Mouse (Mus musculus): ENCODE measurements around the gene Clptm1.

Clptm1 gene

GRCm38 (mm10) chr7:19664455-19664954, 328 bp downstream of the Clptm1 start:
- peak in 1 of 2 experiments; percentile 11 for DNase-seq (ENCODE audit: low spot score in 2 of 2)

DNA sequence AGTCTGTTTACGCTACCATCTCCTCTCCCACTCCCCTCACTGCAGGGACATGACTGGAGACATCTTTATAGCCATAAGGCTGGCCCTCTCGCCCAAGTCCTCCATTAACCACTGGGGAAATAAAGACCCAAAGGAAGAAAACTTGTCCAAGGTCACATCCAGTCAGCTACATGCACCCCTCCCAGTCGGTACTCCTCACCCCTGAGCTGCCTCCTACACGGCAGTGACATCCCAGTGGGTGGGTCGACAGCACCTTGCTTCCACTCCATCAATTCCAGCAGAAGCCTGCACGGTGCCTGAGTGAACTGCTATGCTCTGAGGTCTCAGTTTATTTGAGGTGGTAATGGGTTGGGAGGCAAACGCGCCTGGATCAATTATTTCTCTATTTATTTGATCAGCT, 893 bp downstream of the Clptm1 start:
- peak in 1 of 2 experiments; percentile 12 for DNase-seq (ENCODE audit: low spot score in 2 of 2)

DNA sequence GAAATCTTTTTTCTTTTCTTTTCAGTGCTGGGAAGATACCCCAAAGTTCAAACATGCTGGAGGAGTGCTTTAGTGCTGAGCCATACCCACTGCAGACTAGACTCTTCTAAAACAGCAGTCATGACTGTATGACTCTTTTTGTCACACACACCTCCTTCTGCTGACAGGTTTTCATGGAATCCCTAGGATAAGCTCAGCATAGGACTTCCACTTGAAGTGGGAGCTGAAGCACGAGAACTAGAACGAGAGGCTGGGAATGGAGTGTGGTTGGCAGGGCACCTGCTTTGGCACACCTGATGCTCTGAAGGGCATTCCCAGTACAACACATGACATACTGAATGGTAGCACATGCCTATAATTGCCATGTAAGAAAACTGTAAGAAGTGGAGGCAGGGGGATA, 12.2 kb downstream of the Clptm1 start:
- no peak for DNase-seq (ENCODE audit: low spot score in 2 of 2)

GRCm38 (mm10) chr7:19651063-19651786, 13.6 kb downstream of the Clptm1 start:
- no peak for DNase-seq (ENCODE audit: low spot score in 2 of 2)

- no peak for DNase-seq (ENCODE audit: low spot score in 2 of 2)
These were observed 23.6 kb downstream of the Clptm1 start for GRCm38 (mm10) chr7:19641223-19641622.

GRCm38 (mm10) chr7:19635074-19635827, 29.6 kb downstream of the Clptm1 start:
- DNase-seq (ENCODE audit: low spot score in 2 of 2), result no peak

DNA sequence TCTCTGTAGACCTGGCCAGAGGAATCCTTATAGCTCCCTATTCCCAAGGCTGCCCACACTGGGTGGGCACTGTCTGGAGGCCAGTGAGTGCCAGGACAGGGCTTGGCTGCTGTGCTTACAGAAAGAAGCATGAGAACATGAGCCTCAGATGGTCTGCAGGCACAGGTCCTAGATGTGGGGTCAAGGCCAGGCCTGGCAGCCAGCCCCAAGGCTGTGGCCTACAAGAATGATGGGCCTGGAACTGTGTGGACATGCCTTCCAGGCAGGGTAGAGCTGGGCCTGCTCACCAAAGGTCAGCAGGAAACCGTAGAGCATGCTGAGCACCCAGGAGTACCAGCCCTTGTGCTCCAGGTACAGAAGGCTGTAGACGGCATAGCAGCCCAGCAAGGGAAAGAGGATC, 30.2 kb downstream of the Clptm1 start:
- no peak for DNase-seq (ENCODE audit: low spot score in 2 of 2)

DNA sequence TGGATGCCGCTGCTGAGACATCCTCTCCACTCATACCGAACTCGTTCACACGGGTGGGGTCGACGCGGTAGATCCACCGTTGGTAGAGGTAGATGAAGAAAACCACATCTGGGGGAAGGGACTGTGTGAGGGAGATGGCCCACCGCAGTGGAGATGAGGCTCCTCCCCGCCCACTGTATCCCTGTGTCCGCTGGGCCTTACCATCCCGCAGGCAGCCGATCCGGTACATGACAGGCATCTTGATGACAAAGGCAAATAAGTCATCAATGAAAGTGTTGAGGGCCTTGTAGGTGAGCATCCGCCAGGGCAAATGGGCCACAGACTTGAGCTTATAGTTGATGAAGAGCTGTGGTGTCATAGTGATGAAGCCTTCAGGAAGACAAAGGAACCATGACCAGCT, 31.0 kb downstream of the Clptm1 start:
- DNase-seq (ENCODE audit: low spot score in 2 of 2), result no peak

DNA sequence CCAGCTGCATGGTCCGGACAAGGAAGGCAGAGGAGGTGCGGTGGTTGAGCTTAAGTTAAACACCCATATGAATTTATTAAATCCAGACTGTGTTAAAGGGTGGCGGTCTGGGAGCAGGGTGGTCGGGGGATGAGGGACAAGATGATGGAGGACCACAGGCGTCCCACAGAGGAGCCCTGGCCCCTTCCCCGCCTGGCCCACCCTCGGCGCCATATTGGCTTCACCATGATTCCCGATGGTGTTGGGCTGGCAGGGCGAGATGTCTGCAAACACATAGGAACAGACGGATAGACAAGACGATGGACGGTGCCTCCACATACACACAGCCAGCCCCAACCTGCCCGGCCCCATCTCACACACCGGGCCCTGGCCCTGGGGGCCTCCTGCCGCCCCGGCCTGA, 31.6 kb downstream of the Clptm1 start:
- no peak for DNase-seq (ENCODE audit: low spot score in 2 of 2)

GRCm38 (mm10) chr7:19632720-19633119, 32.1 kb downstream of the Clptm1 start:
- no peak for DNase-seq (ENCODE audit: low spot score in 2 of 2)

DNA sequence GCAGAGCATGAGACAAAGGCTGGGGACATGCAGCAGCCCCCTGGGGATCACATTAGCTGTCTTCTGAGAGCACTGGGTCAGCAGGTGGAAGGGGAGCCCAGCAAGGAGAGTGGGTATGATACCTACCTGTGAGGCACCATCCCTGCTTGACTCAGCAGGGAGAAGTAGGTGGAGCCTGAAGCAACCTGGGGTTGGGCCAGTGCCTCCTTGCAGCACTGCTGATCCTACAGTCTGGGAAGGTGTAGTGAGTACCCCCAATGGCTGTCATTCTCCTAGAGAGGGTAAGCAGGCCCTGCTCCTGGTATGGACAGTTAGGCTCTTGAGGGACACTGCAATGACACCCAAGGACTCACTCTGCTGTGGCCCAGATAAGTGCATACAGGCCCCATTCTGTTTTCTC, 32.6 kb downstream of the Clptm1 start:
- DNase-seq (ENCODE audit: low spot score in 2 of 2), result no peak

- peak; percentile 75 to 88 for DNase-seq (ENCODE audit: low spot score in 2 of 2)
These were observed 35.5 kb downstream of the Clptm1 start, which contains the start of gene Relb for GRCm38 (mm10) chr7:19629361-19629734. Gene Relb (minus strand): TSS chr7:19629438.

DNA sequence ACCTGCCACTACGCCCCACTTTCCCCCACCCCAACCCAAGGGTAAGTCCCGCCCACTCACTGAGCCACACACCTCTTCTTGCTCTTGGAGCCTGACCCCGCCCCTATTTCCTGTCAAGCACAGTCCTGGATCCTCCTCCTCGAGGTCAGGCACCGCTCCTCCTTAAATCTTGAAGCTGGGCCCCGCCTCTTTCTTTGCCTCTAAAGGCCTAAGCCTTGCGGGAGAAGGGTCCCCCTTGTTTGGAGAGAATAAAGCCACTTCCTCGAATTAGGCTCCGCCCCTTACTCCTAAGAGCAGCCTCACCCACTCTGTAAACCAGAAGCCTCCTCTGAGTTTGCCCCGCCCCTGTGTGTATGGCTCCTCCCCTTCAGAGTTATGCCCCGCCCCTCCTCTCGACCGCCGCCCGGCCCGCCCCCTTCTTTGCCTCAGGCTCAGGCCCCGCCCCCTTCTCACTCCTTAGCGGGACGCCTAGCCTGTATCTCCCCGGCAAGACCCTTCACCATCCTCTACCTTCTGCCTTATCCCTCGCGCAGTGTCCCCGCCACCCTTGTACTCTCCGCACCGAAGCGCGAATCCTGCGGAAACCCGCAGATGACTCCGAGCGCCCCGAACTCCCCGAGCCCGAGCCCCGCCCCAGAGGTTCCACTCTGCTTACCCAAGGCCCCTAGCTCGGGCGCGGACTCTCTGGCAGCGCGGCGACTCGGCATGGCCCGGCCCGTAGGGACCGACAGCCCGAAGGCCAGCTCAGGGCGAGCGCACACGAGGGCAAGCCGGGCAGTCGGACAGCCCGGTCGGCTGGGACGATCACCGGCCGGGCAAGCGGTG, 36.1 kb downstream of the Clptm1 start:
- DNase-seq (ENCODE audit: low spot score in 2 of 2), result peak; percentile 89 to 92

GRCm38 (mm10) chr7:19628192-19628535, 36.7 kb downstream of the Clptm1 start:
- no peak for DNase-seq (ENCODE audit: low spot score in 2 of 2)

DNA sequence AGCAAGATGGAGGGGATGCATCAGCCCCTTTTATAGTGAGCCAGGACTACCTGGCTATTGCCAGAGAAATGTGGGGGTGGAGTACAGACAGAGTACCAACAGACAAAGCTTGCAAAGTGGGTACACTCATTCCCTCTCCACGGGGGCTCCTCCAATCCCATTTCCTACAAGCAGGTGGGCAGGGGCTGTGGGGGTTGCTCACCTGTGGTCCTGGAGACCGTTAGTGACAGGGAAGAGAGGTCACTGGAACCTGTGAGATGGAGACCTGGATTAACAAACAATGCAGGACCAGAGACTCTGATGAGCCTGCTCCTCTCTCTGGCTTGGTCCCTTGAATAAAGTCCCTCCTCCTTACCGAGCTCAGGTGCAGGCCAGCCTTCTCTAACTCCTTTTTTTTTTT, 37.1 kb downstream of the Clptm1 start:
- DNase-seq (ENCODE audit: low spot score in 2 of 2), result no peak

- no peak for DNase-seq (ENCODE audit: low spot score in 2 of 2)
These were observed 41.4 kb downstream of the Clptm1 start for GRCm38 (mm10) chr7:19623433-19623832.

- no peak for DNase-seq (ENCODE audit: low spot score in 2 of 2)
These were observed 42.6 kb downstream of the Clptm1 start for GRCm38 (mm10) chr7:19622241-19622640.

GRCm38 (mm10) chr7:19620811-19621210, 44.0 kb downstream of the Clptm1 start:
- DNase-seq (ENCODE audit: low spot score in 2 of 2), result no peak

DNA sequence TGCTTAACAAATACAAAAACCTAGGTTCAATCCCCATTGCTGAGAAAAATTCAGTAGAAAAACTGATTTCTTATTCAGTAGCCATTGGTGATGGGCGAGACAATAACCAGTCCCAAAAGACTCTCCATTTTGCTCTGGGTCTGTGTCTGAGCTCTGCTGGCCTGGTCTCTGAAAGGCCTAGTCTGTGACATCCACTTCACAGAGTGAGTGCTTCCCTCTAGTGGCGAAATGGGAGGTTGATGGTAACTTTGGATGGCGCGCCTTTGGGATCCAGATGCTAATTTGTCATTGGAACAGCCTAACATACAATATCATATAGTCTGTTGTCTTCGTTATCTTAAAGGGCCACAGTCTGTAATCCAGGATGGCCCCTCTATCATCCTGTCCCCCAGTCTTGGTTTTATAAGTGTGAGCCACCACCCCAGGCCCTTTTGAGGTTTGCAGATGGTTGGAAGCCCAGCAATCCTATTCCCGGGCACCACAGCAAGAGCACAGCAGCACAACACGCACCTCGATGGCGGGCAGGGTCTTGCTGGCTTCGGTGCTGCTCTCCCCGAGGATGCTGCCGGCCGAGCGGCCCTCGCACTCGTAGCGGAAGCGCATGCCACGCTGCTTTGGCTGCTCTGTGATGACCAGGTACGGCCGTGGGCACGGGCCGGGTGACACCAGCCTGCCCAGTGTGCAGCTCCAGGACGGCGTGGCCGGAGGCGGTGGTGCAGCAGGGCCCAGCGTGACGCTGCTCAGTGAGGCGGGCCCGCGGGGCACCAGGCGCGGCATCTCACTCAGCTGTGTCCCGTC, 45.6 kb downstream of the Clptm1 start:
- peak in 1 of 2 experiments; percentile 69 for DNase-seq (ENCODE audit: low spot score in 2 of 2)

- DNase-seq (ENCODE audit: low spot score in 2 of 2), result peak in 1 of 2 experiments; percentile 25
These were observed 49.7 kb downstream of the Clptm1 start for GRCm38 (mm10) chr7:19615036-19615577.

- no peak for DNase-seq (ENCODE audit: low spot score in 2 of 2)
These were observed 53.9 kb downstream of the Clptm1 start for GRCm38 (mm10) chr7:19610969-19611368.

Measured in spleen, postnatal 14 days (tissue).